Mouse (Mus musculus) C2C12 (cell line): ENCODE measurements around the gene Prdm10.

Source experiments
- CTCF ChIP-seq: IDR thresholded peaks from one replicate; pipeline ENCODE4 v1.5.1; 2011; ENCODE audit not compliant: control insufficient read depth, insufficient read depth, insufficient read length
- MAX ChIP-seq: IDR thresholded peaks from one replicate; pipeline ENCODE4 v1.6.1; 2011; ENCODE audit warnings: mild to moderate bottlenecking, control low read depth

DNA sequence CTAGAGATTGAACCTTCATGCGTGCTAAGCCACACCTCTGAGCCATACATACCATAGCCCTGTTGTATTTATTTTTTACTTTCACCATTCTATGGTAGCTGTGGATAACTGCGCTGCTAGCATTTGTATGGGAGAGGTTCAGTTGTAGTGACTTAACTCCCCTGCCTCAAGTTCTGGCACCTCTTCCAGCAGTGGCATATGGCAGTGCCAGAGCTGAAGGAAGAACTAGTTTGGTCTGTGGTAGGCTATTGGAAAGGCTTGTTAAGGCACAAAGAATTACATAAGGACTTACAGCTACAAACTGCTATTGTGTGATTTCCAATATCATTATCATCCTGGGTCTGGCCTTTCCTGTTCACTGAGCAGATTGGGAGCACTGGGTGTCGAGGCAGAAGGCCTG is 16.0 kb downstream of the Prdm10 start:
- no peak for TF ChIP-seq CTCF
- no peak for TF ChIP-seq MAX
